In the genomic region with DNA sequence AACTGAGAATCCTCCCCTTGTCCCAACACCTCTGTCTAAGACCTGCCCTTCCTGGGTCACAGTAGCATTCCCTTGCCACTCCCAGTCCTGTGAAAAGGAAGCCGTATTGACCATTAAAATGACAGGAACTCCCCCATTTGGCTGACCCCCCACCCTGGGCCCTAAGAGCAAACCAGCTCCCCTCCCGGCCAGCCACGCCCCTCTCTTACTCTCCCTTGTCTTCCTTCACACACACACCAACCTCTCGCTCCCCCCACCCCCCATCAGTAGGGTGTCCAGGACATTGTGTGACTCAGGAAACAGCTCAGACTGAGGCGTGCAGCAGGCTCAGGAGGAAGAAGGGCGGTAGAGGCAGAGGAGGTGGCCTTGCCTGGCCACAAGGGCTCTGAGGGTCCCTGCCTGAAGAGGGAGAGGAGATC, we compare ENCODE assay signal across 10 mouse cellular contexts. TPM values are rescaled to one million over a fixed set of nuclear protein-coding genes. Genes with fewer than 3 reads are reported as not detected.
DNase-seq lines count a peak whose midpoint lies in the region; ATAC-seq and TF ChIP-seq lines count a peak whose summit lies in the region.
"Had no signal": no experiment of that assay in that cellular context is flagged by ENCODE, and none has a peak within 500 bp of the region (broad histone marks: within the 10 kb centered on the region; RNA-seq: fewer than 3 reads in every experiment).

A gene (plus strand): TSS at position 266 of the 419 bp plus-strand sequence.

- H3K9ac ChIP-seq in hindbrain, embryonic 14.5 days: no peak within 1 kb of the TSS
- no peak within 1 kb of the TSS; the same call in 1 of the 2 replicates for H3K9ac ChIP-seq in liver, embryonic 11.5 days (ENCODE audit: low read depth, low read length)
- no peak within 1 kb of the TSS for H3K9ac ChIP-seq in neural tube, embryonic 14.5 days (replicated peaks; ENCODE audit: low read depth, low read length)

- peak within 1 kb of the TSS; percentile 90 for H3K27ac ChIP-seq in gastrocnemius, adult 2 months
- peak within 1 kb of the TSS; percentile 35; the same call in 1 of the 2 replicates for H3K27ac ChIP-seq in hindbrain, embryonic 14.5 days
- H3K27ac ChIP-seq in liver, embryonic 11.5 days (ENCODE audit: low read depth, low read length): peak within 1 kb of the TSS; percentile 48; the same call in 1 of the 2 replicates
- H3K27ac ChIP-seq in neural tube, embryonic 14.5 days (ENCODE audit: low read depth, low read length): peak within 1 kb of the TSS; percentile 31; the same call in 1 of the 2 replicates

- no peaks in the 10 kb centered on the region for H3K4me1 ChIP-seq in hindbrain, embryonic 14.5 days (replicated peaks; ENCODE audit: control insufficient read depth, insufficient read depth, low read length)
- H3K4me1 ChIP-seq in liver, embryonic 11.5 days (replicated peaks; ENCODE audit: control insufficient read depth, insufficient read depth, low read length): peaks cover 6% of the 10 kb centered on the region
- H3K4me1 ChIP-seq in neural tube, embryonic 14.5 days (ENCODE audit: control insufficient read depth, insufficient read depth, low read length): no peaks in the 10 kb centered on the region

- intact Hi-C loops in left cerebral cortex, postnatal 14 days (cut with DNase I): no loop called here
- intact Hi-C loops in gastrocnemius, adult 2 months (cut with DNase I): no loop called here

- no peak within 1 kb of the TSS; the same call in 1 of the 2 replicates for H3K4me2 ChIP-seq in hindbrain, embryonic 14.5 days (replicated peaks)
- peak within 1 kb of the TSS; percentile 29; the same call in 1 of the 2 replicates for H3K4me2 ChIP-seq in liver, embryonic 11.5 days
- no peak within 1 kb of the TSS for H3K4me2 ChIP-seq in neural tube, embryonic 14.5 days (ENCODE audit: low read depth, low read length)

- H3K9me3 ChIP-seq in hindbrain, embryonic 14.5 days (ENCODE audit: control insufficient read depth, low read length): no peaks in the 10 kb centered on the region
- no peaks in the 10 kb centered on the region for H3K9me3 ChIP-seq in liver, embryonic 11.5 days (ENCODE audit: control insufficient read depth, low read length)
- H3K9me3 ChIP-seq in neural tube, embryonic 14.5 days (ENCODE audit: control insufficient read depth, low read length): no peaks in the 10 kb centered on the region

- H3K27me3 ChIP-seq in hindbrain, embryonic 14.5 days (ENCODE audit: control insufficient read depth, insufficient read depth, low read length): no peaks in the 10 kb centered on the region
- H3K27me3 ChIP-seq in liver, embryonic 11.5 days (replicated peaks; ENCODE audit: control insufficient read depth, insufficient read depth, low read length): peaks cover 8% of the 10 kb centered on the region; the same call in 1 of the 2 replicates
- no peaks in the 10 kb centered on the region for H3K27me3 ChIP-seq in neural tube, embryonic 14.5 days (ENCODE audit: control insufficient read depth, insufficient read depth, low read length)

- H3K4me3 ChIP-seq in gastrocnemius, adult 2 months: peak within 1 kb of the TSS; percentile 71
- H3K4me3 ChIP-seq in hindbrain, embryonic 14.5 days (replicated peaks; ENCODE audit: low read length): no peak within 1 kb of the TSS
- peak within 1 kb of the TSS; percentile 15; the same call in 1 of the 2 replicates for H3K4me3 ChIP-seq in liver, embryonic 11.5 days (ENCODE audit: low read depth, low read length)
- no peak within 1 kb of the TSS for H3K4me3 ChIP-seq in neural tube, embryonic 14.5 days (ENCODE audit: low read depth, low read length)
- H3K4me3 ChIP-seq: myocyte had no signal

- 16% methylated on average over 6 of the region's 6 CpGs for WGBS in hindbrain, embryonic 14.5 days
- WGBS in liver, embryonic 11.5 days: 10% methylated on average over 6 of the region's 6 CpGs
- 10% methylated on average over 6 of the region's 6 CpGs for WGBS in neural tube, embryonic 14.5 days

- ATAC-seq in hindbrain, embryonic 14.5 days (ENCODE audit: low FRiP score): no peak
- peak; percentile 66 for ATAC-seq in liver, embryonic 11.5 days (replicated peaks; ENCODE audit: low FRiP score)
- ATAC-seq in neural tube, embryonic 14.5 days (ENCODE audit: low read depth): no peak
- ATAC-seq: Patski had no signal

- no peaks in the 10 kb centered on the region for H3K36me3 ChIP-seq in hindbrain, embryonic 14.5 days (replicated peaks; ENCODE audit: control insufficient read depth, insufficient read depth)
- no peaks in the 10 kb centered on the region for H3K36me3 ChIP-seq in liver, embryonic 11.5 days (ENCODE audit: control insufficient read depth, insufficient read depth, low read length)
- no peaks in the 10 kb centered on the region for H3K36me3 ChIP-seq in neural tube, embryonic 14.5 days (ENCODE audit: control insufficient read depth, insufficient read depth, low read length)

- DNase-seq in left cerebral cortex, postnatal 14 days (ENCODE audit: low spot score in 2 of 2): no peak
- DNase-seq in left cerebral cortex, adult 18-20 months (ENCODE audit: low spot score in 2 of 2): no peak
- DNase-seq in gastrocnemius, adult 2 months: peak; percentile 51
- no peak for DNase-seq in hindbrain, embryonic 14.5 days (ENCODE audit: low spot score)
- DNase-seq in liver, embryonic 11.5 days (ENCODE audit: low spot score): no peak
- DNase-seq in adipocyte (ENCODE audit: low spot score): no peak
- DNase-seq in frontal cortex, postnatal 36 days (ENCODE audit: low spot score in 2 of 2): no peak

- 0 out of 2 replicates have a peak, but pooled peaks have one; percentile 3 for TF ChIP-seq CTCF in gastrocnemius, adult 2 months (IDR thresholded peaks at IDR 0.05)

RNA-seq across cellular contexts. Expression of the gene that starts here (rescaled TPM):
- total RNA-seq in left cerebral cortex, postnatal 14 days (2021): 10 to 100 TPM; 10.0 to 10.9 TPM
- 1 to 10 TPM; 6.1 to 9.0 TPM for total RNA-seq in left cerebral cortex, adult 18-20 months (2021)
- 10 to 100 TPM; 10.5 to 11.4 TPM for total RNA-seq in gastrocnemius, adult 2 months (2021)
- 11.1 and 12.1 TPM in 2 replicates for polyA plus RNA-seq in hindbrain, embryonic 14.5 days (2014; fragmentation: Nextera tagmentation; extraction: Ambion mirVana)
- polyA plus RNA-seq in liver, embryonic 11.5 days (2014; fragmentation: Nextera tagmentation; extraction: Ambion mirVana): 2.2 and 4.1 TPM in 2 replicates
- polyA plus RNA-seq in neural tube, embryonic 14.5 days (2014; fragmentation: Nextera tagmentation; extraction: Ambion mirVana): 7.0 and 10.1 TPM in 2 replicates

Comparison
In these comparisons a context has a peak if more than half of its experiments do, and no peak if none do; other contexts are left out.
1. H3K27ac ChIP-seq: peak in every context shown above with its lines; median percentile 90 in gastrocnemius, adult 2 months; 48 in liver, embryonic 11.5 days; 35 in hindbrain, embryonic 14.5 days; 31 in neural tube, embryonic 14.5 days.
2. H3K4me3 ChIP-seq: peak in gastrocnemius, adult 2 months (single experiment) and liver, embryonic 11.5 days (single experiment); none in hindbrain, embryonic 14.5 days (single experiment) and neural tube, embryonic 14.5 days (single experiment).